Mouse (Mus musculus) ES-E14 (cell line): ENCODE data around the gene Tmbim4. TPM values are rescaled to one million over a fixed set of nuclear protein-coding genes. Genes with fewer than 3 reads are reported as not detected.

ENCODE experiments used
- DNase-seq: peaks from one replicate; pipeline ENCODE4 v3.0.0-alpha.2; 2013; ENCODE audit warnings: low read depth, low spot score
- H3K27ac ChIP-seq: 2 replicates; pipeline ENCODE4 v1.5.1; 2012; ENCODE audit warnings: low read depth, mild to moderate bottlenecking, low read length, moderate library complexity, mixed read lengths; ENCODE audit not compliant: poor library complexity, insufficient read depth, severe bottlenecking
- H3K36me3 ChIP-seq: 2 replicates; pipeline ENCODE4 v1.6.1; 2012; ENCODE audit warnings: mild to moderate bottlenecking, low read length, moderate library complexity, mixed read lengths; ENCODE audit not compliant: control insufficient read depth, poor library complexity, insufficient read depth, severe bottlenecking
- H3K4me1 ChIP-seq, 2 experiments: fragments of 150-350 bp in 1 of 2; sonication (generic) in 1 of 2; 2 replicates each; pipeline ENCODE4 v1.6.1; 2012; ENCODE audit warnings: low read length in 2 of 2, mild to moderate bottlenecking in 1 of 2, mixed read lengths in 1 of 2; ENCODE audit not compliant: control insufficient read depth in 2 of 2, insufficient read depth in 2 of 2, poor library complexity in 1 of 2
- H3K4me3 ChIP-seq, 2 experiments: fragments of 150-350 bp in 1 of 2; sonication (generic) in 1 of 2; 2 replicates each; pipeline ENCODE4 v1.5.1; 2012; ENCODE audit warnings: low read length in 2 of 2, low read depth in 1 of 2, mild to moderate bottlenecking in 1 of 2, mixed read lengths in 1 of 2; ENCODE audit not compliant: insufficient read depth in 1 of 2, poor library complexity in 1 of 2, severe bottlenecking in 1 of 2
- H3K9ac ChIP-seq: 2 replicates; pipeline ENCODE4 v1.6.1; 2012; ENCODE audit warnings: low read depth, mild to moderate bottlenecking, low read length, mixed read lengths; ENCODE audit not compliant: poor library complexity, insufficient read depth, severe bottlenecking
- H3K9me3 ChIP-seq: fragments of 150-350 bp; sonication (generic); 2 replicates; pipeline ENCODE4 v1.6.1; 2012; ENCODE audit warnings: low read depth, mild to moderate bottlenecking, low read length; ENCODE audit not compliant: control insufficient read depth, insufficient read depth
- CHD2 ChIP-seq: IDR thresholded peaks from 2 replicates; pipeline ENCODE4 v1.6.1; 2014; ENCODE audit warnings: mild to moderate bottlenecking, low read depth, low read length, inconsistent platforms
- HCFC1 ChIP-seq: IDR thresholded peaks from 2 replicates; pipeline ENCODE4 v1.6.1; 2012; ENCODE audit warnings: low read length, inconsistent platforms, borderline replicate concordance; ENCODE audit not compliant: insufficient read depth
- MAFK ChIP-seq: IDR thresholded peaks from 2 replicates; pipeline ENCODE4 v1.6.1; 2014; ENCODE audit warnings: mild to moderate bottlenecking, low read depth, low read length, inconsistent platforms; ENCODE audit not compliant: insufficient read depth
- ZC3H11A ChIP-seq: IDR thresholded peaks from 2 replicates; pipeline ENCODE4 v1.6.1; 2012; ENCODE audit warnings: low read depth, mild to moderate bottlenecking, inconsistent platforms, low read length, borderline replicate concordance
- ZNF384 ChIP-seq: IDR thresholded peaks from 2 replicates; pipeline ENCODE4 v1.6.1; 2012; ENCODE audit warnings: low read depth, low read length, inconsistent platforms
- in situ Hi-C, 2 experiments: fragments of 600-800 bp; cut with MboI; formaldehyde crosslinking; loops; one replicate each; pipeline ENCODE4 v1.15.1; 2025; ENCODE audit warnings: low sequenced_read_pairs in 2 of 2, inconsistent platforms in 1 of 2; ENCODE audit not compliant: unreplicated experiment in 2 of 2
- total RNA-seq: library from RNA; depleted of rRNA; stranded (reverse); fragments of 300-350 nt; gene quantifications from 2 replicates; pipeline ENCODE4 v1.2.3, GENCODE M21; 2012

Tmbim4 gene
- total RNA-seq, 1 experiment: 125 TPM

GRCm38 (mm10) chr10:120171340-120171739, 30.1 kb upstream of the Tmbim4 start:
- no peak for TF ChIP-seq ZC3H11A
- 0 out of 2 replicates have a peak, but pooled peaks have one; percentile 37 for TF ChIP-seq CHD2
- no peak for TF ChIP-seq ZNF384
- 0 out of 2 replicates have a peak, but pooled peaks cover 2% of the 10 kb centered on the region for H3K9me3 ChIP-seq
- H3K9ac ChIP-seq: no peak overlapping the region
- peaks cover 8% of the 10 kb centered on the region for H3K36me3 ChIP-seq
- in situ Hi-C loops: no loop called here
- H3K4me3 ChIP-seq: peak overlapping the region in 1 of 2 experiments; percentile 17; a peak in 1 of 4 replicates
- H3K27ac ChIP-seq: peak overlapping the region; percentile 98
- peak; percentile 87 for DNase-seq
- peaks cover 3 to 4% of the 10 kb centered on the region in 2 experiments; a peak in 2 of 4 replicates for H3K4me1 ChIP-seq

- in situ Hi-C loops: no loop called here
Measured at GRCm38 (mm10) chr10:120174192-120174705, 27.1 kb upstream of the Tmbim4 start.

GRCm38 (mm10) chr10:120182887-120183286, 18.5 kb upstream of the Tmbim4 start:
- H3K4me3 ChIP-seq: no peak overlapping the region
- H3K9me3 ChIP-seq: no peaks in the 10 kb centered on the region
- no peak overlapping the region for H3K27ac ChIP-seq
- no peaks in the 10 kb centered on the region for H3K4me1 ChIP-seq
- TF ChIP-seq CHD2 (no peak), MAFK (no peak), ZNF384 (no peak), ZC3H11A (no peak), HCFC1 (no peak)
- no peak overlapping the region for H3K9ac ChIP-seq
- DNase-seq: no peak
- no peaks in the 10 kb centered on the region for H3K36me3 ChIP-seq
- in situ Hi-C loops: no loop called here

More at GRCm38 (mm10) chr10:120174192-120174705, 27.1 kb upstream of the Tmbim4 start:
- Histone ChIP-seq H3K9ac (no peak overlapping the region), H3K27ac (no peak overlapping the region), H3K9me3 (0 out of 2 replicates have a peak, but pooled peaks cover 2% of the 10 kb centered on the region), H3K36me3 (peaks cover 8% of the 10 kb centered on the region), H3K4me3 (no peak overlapping the region), H3K4me1 (peaks cover 0 to 4% of the 10 kb centered on the region in 2 experiments; a peak in 1 of 4 replicates)
- TF ChIP-seq MAFK (no peak), HCFC1 (no peak), ZNF384 (no peak), ZC3H11A (no peak), CHD2 (no peak)
- no peak for DNase-seq

GRCm38 (mm10) chr10:120183342-120183741, 18.0 kb upstream of the Tmbim4 start:
- Histone ChIP-seq H3K4me1 (no peaks in the 10 kb centered on the region), H3K4me3 (no peak overlapping the region), H3K36me3 (no peaks in the 10 kb centered on the region), H3K9ac (no peak overlapping the region), H3K9me3 (no peaks in the 10 kb centered on the region), H3K27ac (no peak overlapping the region)
- no peak for TF ChIP-seq ZC3H11A
- TF ChIP-seq HCFC1: no peak
- no peak for TF ChIP-seq ZNF384
- no peak for TF ChIP-seq MAFK
- no peak for TF ChIP-seq CHD2
- no peak for DNase-seq
- in situ Hi-C loops: no loop called here

GRCm38 (mm10) chr10:120188513-120188912, 12.9 kb upstream of the Tmbim4 start:
- TF ChIP-seq ZNF384 (no peak), HCFC1 (no peak), CHD2 (no peak), ZC3H11A (no peak), MAFK (no peak)
- no peaks in the 10 kb centered on the region for H3K9me3 ChIP-seq
- in situ Hi-C loops: no loop called here
- no peaks in the 10 kb centered on the region for H3K4me1 ChIP-seq
- H3K9ac ChIP-seq: no peak overlapping the region
- H3K4me3 ChIP-seq: no peak overlapping the region
- H3K27ac ChIP-seq: no peak overlapping the region
- no peaks in the 10 kb centered on the region for H3K36me3 ChIP-seq
- DNase-seq: no peak
